Mouse (Mus musculus): ENCODE measurements around the gene Zfp981. TPM values are rescaled to one million over a fixed set of nuclear protein-coding genes. Genes with fewer than 3 reads are reported as not detected.
A peak's percentile ranks its signal among the peaks of the same experiment; 100 is the strongest.
"Not testable (repeated sequence)": the region's sequence is repeated elsewhere in the genome, so short reads cannot be mapped to it uniquely, and the experiment has no call there.

Zfp981 gene
- polyA plus RNA-seq, 1 experiment from 2014 or later = 0.10 TPM

DNA sequence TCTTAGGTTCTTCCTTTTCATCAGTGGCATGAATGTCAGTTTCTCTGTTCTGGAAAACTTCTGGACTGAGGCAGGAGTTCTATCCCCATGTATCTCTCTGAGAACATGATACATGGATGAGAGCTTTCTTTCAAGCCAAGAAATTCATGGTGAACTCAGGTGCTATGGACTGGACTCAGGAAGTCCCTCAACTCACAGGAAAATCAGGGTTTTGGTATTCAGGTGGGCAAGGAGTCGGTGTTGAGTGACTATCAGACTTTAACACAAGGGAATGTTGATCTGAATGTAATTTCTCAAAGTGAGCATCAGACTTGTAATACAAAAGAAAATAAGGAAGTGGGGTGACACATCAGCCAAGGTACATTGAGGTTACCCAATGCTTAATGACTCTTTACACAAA is 9.8 kb upstream of the Zfp981 start:
- not testable (repeated sequence) for H3K4me3 ChIP-seq; ATAC-seq (ENCODE audit: low FRiP score, low read depth); H3K27me3 ChIP-seq; H3K36me3 ChIP-seq; H3K9ac ChIP-seq; H3K4me1 ChIP-seq (replicated peaks); H3K27ac ChIP-seq (replicated peaks); H3K4me2 ChIP-seq
- H3K9me3 ChIP-seq = peaks cover 68% of the 10 kb centered on the region
- 86% methylated on average over 1 of the region's 1 CpGs for WGBS

DNA sequence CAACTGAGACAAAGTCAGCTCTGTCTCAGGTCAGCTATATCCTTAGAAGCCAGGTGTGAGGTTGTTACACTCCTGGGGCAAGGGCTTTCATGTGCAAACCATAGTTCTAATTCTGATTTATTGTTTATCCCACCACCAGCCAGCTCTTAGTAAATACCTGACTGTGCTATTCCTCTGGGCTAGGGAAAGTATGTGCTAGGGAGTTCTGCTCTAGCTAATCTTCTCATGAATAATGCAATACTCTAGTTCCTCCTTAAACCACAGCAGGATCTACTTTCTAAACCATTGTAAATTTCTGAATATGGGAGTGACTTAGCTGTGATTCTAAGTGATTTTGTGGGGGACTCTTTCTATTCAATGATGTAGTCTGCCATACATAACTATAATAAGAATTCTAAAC is 9.4 kb upstream of the Zfp981 start:
- Histone ChIP-seq H3K27ac (replicated peaks) (no peak overlapping the region), H3K4me2 (no peak overlapping the region), H3K9me3 (peaks cover 68% of the 10 kb centered on the region), H3K9ac (no peak overlapping the region), H3K4me3 (no peak overlapping the region), H3K27me3 (no peaks in the 10 kb centered on the region), H3K4me1 (replicated peaks) (no peaks in the 10 kb centered on the region), H3K36me3 (no peaks in the 10 kb centered on the region)
- ATAC-seq (ENCODE audit: low FRiP score, low read depth) = no peak

- Histone ChIP-seq H3K4me3 (no peak overlapping the region), H3K36me3 (no peaks in the 10 kb centered on the region), H3K4me2 (no peak overlapping the region), H3K27me3 (no peaks in the 10 kb centered on the region), H3K4me1 (replicated peaks) (no peaks in the 10 kb centered on the region), H3K27ac (replicated peaks) (no peak overlapping the region), H3K9me3 (peaks cover 72% of the 10 kb centered on the region), H3K9ac (no peak overlapping the region)
- no peak for ATAC-seq (ENCODE audit: low FRiP score, low read depth)
- 41% methylated on average over 1 of the region's 1 CpGs for WGBS
Observed at GRCm38 (mm10) chr4:146492851-146493250, 9.0 kb upstream of the Zfp981 start.

GRCm38 (mm10) chr4:146493319-146493907 is 8.4 kb upstream of the Zfp981 start:
- peaks cover 73% of the 10 kb centered on the region for H3K9me3 ChIP-seq
- not testable (repeated sequence) for H3K27me3 ChIP-seq; H3K4me3 ChIP-seq; H3K9ac ChIP-seq; H3K36me3 ChIP-seq; H3K4me2 ChIP-seq; H3K4me1 ChIP-seq (replicated peaks); H3K27ac ChIP-seq (replicated peaks)
- WGBS = 86% methylated on average over 6 of the region's 6 CpGs
- ATAC-seq (ENCODE audit: low FRiP score, low read depth) = peak; percentile 50; the same call in 1 of the 2 replicates

- Histone ChIP-seq H3K36me3 (no peaks in the 10 kb centered on the region), H3K4me1 (replicated peaks) (no peaks in the 10 kb centered on the region), H3K27me3 (no peaks in the 10 kb centered on the region), H3K27ac (replicated peaks) (no peak overlapping the region), H3K9ac (no peak overlapping the region), H3K9me3 (peaks cover 76% of the 10 kb centered on the region), H3K4me2 (no peak overlapping the region), H3K4me3 (no peak overlapping the region)
- no peak for ATAC-seq (ENCODE audit: low FRiP score, low read depth)
- WGBS = 70% methylated on average over 4 of the region's 4 CpGs
Observed at GRCm38 (mm10) chr4:146494980-146495379, 6.8 kb upstream of the Zfp981 start.

- H3K4me1 ChIP-seq (replicated peaks); H3K36me3 ChIP-seq; H3K27ac ChIP-seq (replicated peaks); ATAC-seq (ENCODE audit: low FRiP score, low read depth); H3K27me3 ChIP-seq; H3K4me3 ChIP-seq; H3K4me2 ChIP-seq; H3K9ac ChIP-seq: not testable (repeated sequence)
- H3K9me3 ChIP-seq = peaks cover 76% of the 10 kb centered on the region
- 84% methylated on average over 9 of the region's 9 CpGs for WGBS
Observed at GRCm38 (mm10) chr4:146497695-146498275, 4.0 kb upstream of the Zfp981 start.

GRCm38 (mm10) chr4:146509029-146509428 is 7.2 kb downstream of the Zfp981 start:
- H3K9ac ChIP-seq; H3K27ac ChIP-seq (replicated peaks); H3K27me3 ChIP-seq; ATAC-seq (ENCODE audit: low FRiP score, low read depth); H3K36me3 ChIP-seq; H3K4me3 ChIP-seq; H3K4me2 ChIP-seq; H3K4me1 ChIP-seq (replicated peaks): not testable (repeated sequence)
- WGBS = 96% methylated on average over 22 of the region's 24 CpGs
- H3K9me3 ChIP-seq = peaks cover 15% of the 10 kb centered on the region

- peaks cover 35% of the 10 kb centered on the region for H3K9me3 ChIP-seq
- not testable (repeated sequence) for H3K36me3 ChIP-seq; H3K4me2 ChIP-seq; H3K4me1 ChIP-seq (replicated peaks); H3K27me3 ChIP-seq; H3K27ac ChIP-seq (replicated peaks); H3K9ac ChIP-seq; ATAC-seq (ENCODE audit: low FRiP score, low read depth); H3K4me3 ChIP-seq
Observed at GRCm38 (mm10) chr4:146511871-146512270, 10.0 kb downstream of the Zfp981 start.

DNA sequence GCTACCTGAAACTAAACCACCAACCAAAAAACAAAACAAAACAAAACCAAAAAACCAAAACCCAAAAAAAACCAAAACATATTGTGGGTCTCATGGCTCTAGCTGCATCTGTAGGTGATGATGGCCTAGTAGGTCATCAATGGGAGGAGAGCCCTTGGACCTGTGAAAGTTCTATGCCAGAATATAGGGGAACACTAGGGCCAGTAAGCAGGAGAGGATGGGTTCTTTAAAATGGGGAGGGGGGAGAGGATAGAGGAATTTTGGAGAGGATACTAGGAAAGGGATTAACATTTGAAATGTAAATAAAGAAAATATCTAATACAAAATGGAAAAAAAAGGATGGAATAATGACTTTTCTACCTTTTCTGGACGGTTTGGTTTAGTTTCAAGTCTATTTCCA is 14.6 kb downstream of the Zfp981 start:
- Histone ChIP-seq H3K27ac (replicated peaks) (no peak overlapping the region), H3K4me3 (no peak overlapping the region), H3K4me2 (no peak overlapping the region), H3K27me3 (no peaks in the 10 kb centered on the region), H3K9me3 (peaks cover 73% of the 10 kb centered on the region), H3K36me3 (no peaks in the 10 kb centered on the region), H3K9ac (no peak overlapping the region), H3K4me1 (replicated peaks) (no peaks in the 10 kb centered on the region)
- WGBS = 55% methylated on average over 1 of the region's 1 CpGs
- ATAC-seq (ENCODE audit: low FRiP score, low read depth) = no peak

GRCm38 (mm10) chr4:146517150-146517549 is 15.3 kb downstream of the Zfp981 start:
- H3K9me3 ChIP-seq = peaks cover 74% of the 10 kb centered on the region

GRCm38 (mm10) chr4:146520723-146521122 is 18.9 kb downstream of the Zfp981 start:
- H3K9me3 ChIP-seq = peaks cover 87% of the 10 kb centered on the region
- no peak overlapping the region for H3K4me2 ChIP-seq
- ATAC-seq (ENCODE audit: low FRiP score, low read depth) = no peak
- H3K9ac ChIP-seq = no peak overlapping the region
- H3K27me3 ChIP-seq = no peaks in the 10 kb centered on the region
- H3K36me3 ChIP-seq = no peaks in the 10 kb centered on the region
- 84% methylated on average over 2 of the region's 2 CpGs for WGBS
- H3K27ac ChIP-seq (replicated peaks) = no peak overlapping the region
- no peaks in the 10 kb centered on the region for H3K4me1 ChIP-seq (replicated peaks)
- H3K4me3 ChIP-seq = no peak overlapping the region

More at GRCm38 (mm10) chr4:146517150-146517549, 15.3 kb downstream of the Zfp981 start:
- not testable (repeated sequence) for H3K9ac ChIP-seq; H3K36me3 ChIP-seq; H3K4me1 ChIP-seq (replicated peaks); H3K27ac ChIP-seq (replicated peaks); H3K4me2 ChIP-seq; H3K4me3 ChIP-seq; H3K27me3 ChIP-seq; ATAC-seq (ENCODE audit: low FRiP score, low read depth)
- 70% methylated on average over 2 of the region's 2 CpGs for WGBS

DNA sequence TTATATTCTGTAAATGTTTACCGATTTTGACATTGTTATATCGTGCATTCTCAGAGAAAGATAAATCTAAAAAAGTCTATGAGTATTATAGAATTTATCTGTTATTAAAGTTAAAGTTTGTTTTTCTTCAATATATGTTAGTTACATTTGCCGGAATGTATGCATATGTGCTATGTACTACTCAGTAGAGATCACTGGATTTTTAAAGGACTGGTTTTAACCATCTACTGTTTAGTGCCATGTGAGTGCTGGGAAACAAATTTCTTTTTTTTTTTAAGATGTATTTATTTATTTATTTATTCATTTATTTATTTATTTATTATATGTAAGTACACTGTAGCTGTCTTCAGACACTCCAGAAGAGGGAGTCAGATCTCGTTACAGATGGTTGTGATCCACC is 32.7 kb downstream of the Zfp981 start:
- ATAC-seq (ENCODE audit: low FRiP score, low read depth) = no peak
- Histone ChIP-seq H3K9ac (no peak overlapping the region), H3K27ac (replicated peaks) (no peak overlapping the region), H3K36me3 (0 out of 2 replicates have a peak, but pooled peaks cover 9% of the 10 kb centered on the region), H3K9me3 (peaks cover 77% of the 10 kb centered on the region), H3K4me3 (no peak overlapping the region), H3K4me1 (replicated peaks) (no peaks in the 10 kb centered on the region), H3K4me2 (no peak overlapping the region), H3K27me3 (no peaks in the 10 kb centered on the region)
- 88% methylated on average over 4 of the region's 4 CpGs for WGBS

DNA sequence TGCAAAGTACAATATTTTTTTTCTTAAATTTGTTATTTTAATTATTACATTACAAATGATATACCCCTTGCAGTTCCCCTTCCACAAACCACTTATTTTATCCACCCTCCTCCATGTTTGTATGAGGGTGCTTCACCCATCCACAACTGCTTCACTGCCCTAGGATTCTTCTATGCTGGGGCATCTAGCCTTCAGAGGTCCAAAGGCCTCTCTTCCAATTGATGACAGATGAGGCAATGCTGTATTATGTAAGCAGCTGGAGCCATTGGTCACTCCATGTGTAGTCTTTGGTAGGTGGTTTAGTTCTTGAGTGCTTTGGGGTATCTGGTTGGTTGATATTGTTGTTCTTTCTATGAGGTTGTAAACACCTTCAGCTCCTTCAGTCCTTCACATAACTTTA is 34.1 kb downstream of the Zfp981 start:
- H3K36me3 ChIP-seq = 0 out of 2 replicates have a peak, but pooled peaks cover 9% of the 10 kb centered on the region
- H3K27ac ChIP-seq (replicated peaks) = no peak overlapping the region
- no peaks in the 10 kb centered on the region for H3K4me1 ChIP-seq (replicated peaks)
- no peaks in the 10 kb centered on the region for H3K27me3 ChIP-seq
- ATAC-seq (ENCODE audit: low FRiP score, low read depth) = no peak
- no peak overlapping the region for H3K4me2 ChIP-seq
- H3K9me3 ChIP-seq = peaks cover 74% of the 10 kb centered on the region
- H3K4me3 ChIP-seq = no peak overlapping the region
- H3K9ac ChIP-seq = no peak overlapping the region
